Mouse (Mus musculus) spleen, adult 10 weeks (tissue): Measurements from ENCODE around the gene Metrnl. TPM values are rescaled to one million over a fixed set of nuclear protein-coding genes. Genes with fewer than 3 reads are reported as not detected.

Experiments
- polyA plus RNA-seq: library from polyadenylated mRNA; stranded (reverse); fragments of 350-450 nt; fragmentation: Illumina TruSeq; extraction: RNeasy Lipid Tissue Mini Kit (QIAGEN cat#74804); gene quantifications from one replicate; pipeline ENCODE4 v1.2.3, GENCODE M21; 2015; ENCODE audit warnings: low replicate concordance; ENCODE audit not compliant: insufficient read depth

Metrnl gene
- polyA plus RNA-seq = 8.3 TPM

GRCm38 (mm10) chr11:121701244-121701643, at the start of gene Metrnl:
Gene Metrnl (plus strand): TSS chr11:121701544.

DNA sequence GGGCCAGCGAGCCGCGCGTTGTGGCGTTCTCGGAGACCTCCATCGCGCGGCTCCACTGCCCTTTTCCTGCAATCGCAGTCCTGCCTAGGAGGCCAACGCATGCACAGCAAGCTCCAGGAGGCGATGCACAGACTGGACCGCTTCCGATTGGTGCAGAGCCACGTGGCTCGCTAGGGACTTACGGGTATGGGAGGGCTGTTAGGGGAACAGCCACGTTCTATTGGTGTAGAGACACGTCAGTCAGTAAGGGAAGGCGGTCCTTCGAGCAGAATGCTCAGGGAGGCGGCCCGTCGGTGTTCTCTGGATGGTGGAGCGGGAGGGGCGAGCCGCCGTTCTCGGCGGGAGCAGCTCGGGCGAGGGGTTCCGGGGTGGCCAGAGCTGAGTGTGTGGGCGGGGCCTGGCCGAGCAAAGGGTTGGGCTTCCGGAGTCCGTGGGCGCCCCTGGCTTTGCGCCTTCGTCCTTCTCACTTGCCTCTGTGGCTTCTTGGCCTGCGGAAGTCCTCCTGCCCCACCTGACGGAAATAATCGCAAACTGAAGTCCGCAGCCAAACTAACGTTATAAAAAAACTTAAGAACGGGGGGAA, 28.3 kb upstream of the Metrnl start, which contains the start of gene B3gntl1:
Gene B3gntl1 (minus strand): TSS at position 164 of the 583 bp plus-strand sequence.

Other genes with a start within 250 kb of the Metrnl start
- 30.0 TPM for gene Tbcd, start 249.6 kb upstream of the Metrnl start, polyA plus RNA-seq
- not detected for gene Zfp750, start 182.2 kb upstream of the Metrnl start, polyA plus RNA-seq
- 11.0 TPM for gene B3gntl1, start 28.4 kb upstream of the Metrnl start, polyA plus RNA-seq
- gene Ptchd3, start 128.7 kb downstream of the Metrnl start, polyA plus RNA-seq = not detected